Mouse (Mus musculus): ENCODE data around the gene Fnip2.
A peak's percentile ranks its signal among the peaks of the same experiment; 100 is the strongest.
"Not testable (repeated sequence)": the region's sequence is repeated elsewhere in the genome, so short reads cannot be mapped to it uniquely, and the experiment has no call there.

Gene Fnip2

DNA sequence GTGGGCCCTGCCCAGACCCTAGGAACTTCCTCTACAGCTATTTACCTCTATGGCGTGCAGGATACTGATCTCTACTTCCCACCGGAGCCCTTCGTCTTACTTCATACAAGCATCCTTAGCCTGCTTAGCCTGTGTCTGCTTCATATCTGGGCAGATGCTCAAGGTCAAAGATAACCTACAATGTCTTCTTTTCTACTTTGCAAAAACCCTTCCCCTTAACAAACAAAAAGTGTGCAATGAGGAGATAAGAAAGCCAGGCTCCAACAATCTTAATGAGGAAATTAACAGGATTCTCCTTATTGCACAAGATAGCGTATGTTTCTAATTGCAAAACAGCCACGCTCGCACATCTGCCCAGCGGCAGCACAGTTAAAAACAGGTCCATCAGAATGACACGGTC is 89.2 kb downstream of the Fnip2 start:
- no peak for DNase-seq (ENCODE audit: low spot score in 2 of 2)

DNA sequence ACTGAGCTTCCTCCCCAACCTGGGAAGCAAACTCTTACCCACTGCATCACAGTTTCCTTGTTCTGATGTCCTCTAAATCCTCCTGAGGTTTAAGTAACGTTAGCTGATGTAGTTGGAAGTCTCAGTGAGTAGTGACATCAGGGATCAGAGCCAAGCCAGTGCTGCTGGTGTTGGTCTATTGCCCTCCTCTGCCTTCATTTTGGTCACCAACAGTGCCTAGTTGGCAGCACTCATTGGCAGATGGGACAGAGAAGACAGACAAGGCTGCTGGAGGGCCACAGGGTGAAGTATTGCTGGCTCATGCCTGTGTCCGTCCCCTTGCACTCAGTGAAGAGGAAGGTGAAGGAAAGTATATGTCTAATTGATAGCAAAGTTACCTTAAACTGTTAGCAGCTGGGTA is 91.6 kb downstream of the Fnip2 start:
- no peak for DNase-seq (ENCODE audit: low spot score in 2 of 2)

DNA sequence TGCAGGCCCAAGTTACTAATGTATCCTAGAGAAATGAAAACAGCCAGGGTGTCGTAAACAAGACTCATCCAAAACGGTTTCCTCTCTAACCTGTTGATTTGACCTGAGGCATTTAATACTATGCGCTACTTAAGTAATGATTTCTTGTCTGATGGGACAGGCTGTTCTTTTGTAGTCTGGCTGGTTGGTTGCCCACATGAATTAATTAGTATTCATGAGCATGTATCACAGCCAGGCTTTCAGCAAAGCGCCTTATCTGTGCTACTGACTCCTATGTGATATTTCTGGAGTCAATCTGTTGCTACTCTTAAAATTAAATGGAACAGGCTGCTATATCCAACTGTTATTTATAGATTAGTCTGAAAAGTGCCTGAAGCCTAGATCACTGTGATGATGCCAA is 92.7 kb downstream of the Fnip2 start:
- DNase-seq (ENCODE audit: low spot score in 2 of 2) = peak; percentile 44 to 46

DNA sequence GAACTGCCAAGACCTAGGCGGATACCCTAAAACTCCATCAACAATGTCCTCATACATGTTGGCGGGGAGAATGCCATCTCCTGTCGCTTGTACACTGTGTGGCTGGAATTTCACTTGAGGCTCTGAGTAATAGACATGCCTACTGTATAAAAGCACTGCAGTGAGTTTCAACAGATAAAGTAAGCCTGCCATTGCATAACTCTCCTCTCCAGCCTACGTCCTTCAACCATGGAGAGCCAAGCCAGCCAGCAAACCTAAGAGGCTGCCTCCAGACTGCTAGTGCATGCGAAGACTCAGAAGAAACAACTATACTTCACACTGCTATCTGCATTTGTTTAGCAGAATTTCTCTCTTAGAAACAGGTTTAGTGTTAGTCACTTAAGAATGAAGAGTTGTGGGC is 95.2 kb downstream of the Fnip2 start:
- DNase-seq (ENCODE audit: low spot score in 2 of 2) = no peak

DNA sequence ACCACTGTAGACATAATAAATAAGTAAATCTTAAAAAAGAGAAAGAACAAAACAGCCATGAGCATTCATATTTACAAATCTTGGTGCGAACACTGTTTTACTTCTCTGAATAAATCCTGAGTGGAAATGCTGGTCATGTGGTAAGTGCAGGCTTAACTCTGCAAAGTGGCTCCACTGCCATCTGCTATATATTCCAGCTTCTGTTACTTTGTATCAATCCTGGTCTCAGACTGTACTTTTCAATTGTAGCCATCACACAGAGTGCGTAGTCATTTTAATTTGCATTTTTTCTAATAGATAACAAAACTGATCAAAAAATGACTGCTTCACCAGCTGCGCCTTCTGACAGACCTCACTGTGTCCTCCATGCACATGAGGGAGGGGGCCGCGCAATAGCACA is 98.2 kb downstream of the Fnip2 start:
- no peak for DNase-seq (ENCODE audit: low spot score in 2 of 2)

DNA sequence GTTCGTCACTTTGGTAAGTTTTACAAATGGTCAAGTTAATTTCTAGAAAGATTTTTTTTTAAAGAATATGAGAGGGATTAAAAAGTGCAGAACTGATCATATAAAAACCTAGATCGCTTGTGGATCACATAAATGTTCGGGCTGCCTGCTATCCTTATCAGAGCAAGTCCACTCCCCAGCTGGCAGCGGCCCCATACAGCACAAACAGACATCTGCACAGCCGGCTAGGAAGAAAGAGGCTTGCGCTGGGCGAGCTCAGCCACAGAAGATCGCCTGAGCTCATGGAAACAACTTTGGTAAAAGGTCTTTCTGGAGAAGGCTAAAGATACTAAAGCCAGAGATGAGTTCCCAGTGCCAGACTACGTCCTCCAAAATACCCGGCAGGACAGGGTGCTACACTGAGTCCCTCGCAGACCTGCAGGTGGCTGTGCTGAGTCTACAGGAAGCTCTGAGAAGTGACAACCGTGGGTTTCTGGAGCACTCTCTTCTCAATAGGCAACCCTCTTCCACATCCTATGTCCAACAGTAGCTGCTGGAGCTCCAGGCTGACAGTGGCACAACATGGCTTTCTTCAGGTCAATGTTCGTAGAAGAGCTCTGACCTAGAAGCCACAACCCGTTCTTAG is 108.8 kb downstream of the Fnip2 start:
- DNase-seq (ENCODE audit: low spot score in 2 of 2) = no peak

DNA sequence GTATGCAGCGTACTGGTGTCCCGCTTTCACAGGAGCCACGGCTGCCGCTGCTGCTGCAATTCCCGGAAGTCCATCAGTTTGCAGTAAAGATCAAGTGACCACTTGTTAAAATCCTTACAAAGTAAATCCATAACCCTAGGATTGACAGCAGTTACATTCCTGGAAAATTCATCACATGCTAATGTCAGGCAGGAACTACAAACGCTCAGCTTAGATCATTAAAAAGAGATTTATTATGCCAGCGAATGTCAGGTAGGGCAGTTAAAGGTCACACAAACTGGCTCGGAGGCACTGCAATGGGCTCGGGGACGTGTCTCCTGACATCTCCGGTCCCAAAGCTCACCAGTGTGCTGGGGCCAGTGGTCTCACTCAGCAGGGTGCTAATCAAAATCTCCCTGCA is 111.8 kb downstream of the Fnip2 start:
- no peak for DNase-seq (ENCODE audit: low spot score in 2 of 2)

DNA sequence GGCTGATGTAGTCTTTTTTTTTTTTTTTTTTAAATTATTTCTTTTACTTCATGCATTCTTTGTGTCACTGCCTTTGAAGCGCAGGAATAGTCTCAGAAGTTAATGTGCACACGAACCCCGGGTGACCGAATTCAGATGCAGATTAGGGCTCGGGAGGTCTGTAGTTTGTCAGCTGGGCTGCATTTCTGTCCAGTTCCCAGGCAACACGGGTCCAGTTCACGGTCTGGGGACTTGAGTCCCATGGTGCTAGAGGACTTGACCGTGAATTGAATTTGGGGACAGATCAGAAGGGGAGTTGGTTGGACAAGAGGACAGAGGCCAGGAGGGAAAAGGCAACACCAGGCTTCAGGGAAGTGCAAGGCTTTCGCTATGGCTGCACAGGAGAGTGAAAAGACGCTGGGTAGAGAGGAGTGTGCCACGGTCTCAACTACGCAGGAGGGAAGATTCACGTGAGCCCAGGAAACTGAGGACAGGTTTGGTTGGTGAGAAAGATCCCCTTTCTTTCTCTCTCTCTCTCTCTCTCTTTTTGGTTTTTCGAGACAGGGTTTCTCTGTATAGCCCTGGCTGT is 114.8 kb downstream of the Fnip2 start:
- DNase-seq (ENCODE audit: low spot score in 2 of 2) = no peak

DNA sequence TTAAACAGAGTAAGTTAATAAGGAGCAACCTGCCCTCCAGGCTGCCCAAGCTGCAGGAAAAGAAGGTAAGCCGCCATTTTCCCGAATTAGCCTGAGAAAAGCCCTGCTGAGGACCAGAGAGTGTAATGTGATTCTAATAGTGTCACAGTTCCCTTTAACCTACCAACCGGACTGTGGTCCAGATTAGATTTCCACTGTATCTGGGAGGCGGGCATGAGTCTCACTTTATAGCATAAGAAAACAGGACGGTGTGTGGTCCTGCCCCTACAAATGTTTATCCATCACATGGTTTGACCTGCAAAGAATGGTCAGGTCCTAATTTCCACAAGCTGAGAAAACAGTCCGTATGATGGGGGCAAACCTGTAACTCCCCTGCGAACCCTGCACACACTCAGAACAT is 118.2 kb downstream of the Fnip2 start:
- DNase-seq (ENCODE audit: low spot score in 2 of 2) = no peak

DNA sequence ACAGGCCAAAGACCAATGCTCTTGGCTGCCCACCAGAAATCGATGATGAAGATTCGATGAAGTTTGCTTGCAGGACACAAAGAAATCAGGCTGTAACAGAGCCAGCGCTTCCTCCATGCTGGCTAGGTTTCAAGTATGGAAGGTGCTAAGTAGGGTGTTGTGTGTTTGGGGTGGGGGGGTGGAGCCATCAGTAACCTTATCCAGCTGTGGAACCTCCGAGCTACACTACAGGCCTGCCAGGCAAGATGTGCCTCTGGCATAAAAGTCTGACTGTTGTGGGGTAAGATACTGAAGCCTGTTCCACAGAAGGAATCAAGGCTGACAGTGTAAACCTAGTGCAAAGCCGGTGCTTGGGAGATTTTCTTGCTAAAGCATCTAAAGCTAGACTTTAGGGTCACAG is 119.2 kb downstream of the Fnip2 start:
- no peak for DNase-seq (ENCODE audit: low spot score in 2 of 2)

DNA sequence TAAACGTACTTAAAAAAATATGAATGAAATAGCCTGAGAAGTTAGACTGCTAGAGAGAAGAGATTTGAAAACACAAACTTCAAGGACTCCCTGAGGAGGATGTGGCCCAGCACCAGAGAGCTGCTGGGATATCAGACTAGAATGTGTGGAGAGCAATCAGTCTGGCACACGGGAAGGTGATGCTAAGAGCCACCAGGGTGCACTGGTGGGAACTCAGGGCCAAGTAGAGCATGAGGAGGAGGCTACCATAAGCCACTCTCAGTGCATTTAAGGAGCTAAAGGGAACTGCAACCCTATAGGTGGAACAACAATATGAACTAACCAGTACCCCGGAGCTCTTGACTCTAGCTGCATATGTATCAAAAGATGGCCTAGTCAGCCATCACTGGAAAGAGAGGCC is 120.9 kb downstream of the Fnip2 start:
- not testable (repeated sequence) for DNase-seq (ENCODE audit: low spot score in 2 of 2)

DNA sequence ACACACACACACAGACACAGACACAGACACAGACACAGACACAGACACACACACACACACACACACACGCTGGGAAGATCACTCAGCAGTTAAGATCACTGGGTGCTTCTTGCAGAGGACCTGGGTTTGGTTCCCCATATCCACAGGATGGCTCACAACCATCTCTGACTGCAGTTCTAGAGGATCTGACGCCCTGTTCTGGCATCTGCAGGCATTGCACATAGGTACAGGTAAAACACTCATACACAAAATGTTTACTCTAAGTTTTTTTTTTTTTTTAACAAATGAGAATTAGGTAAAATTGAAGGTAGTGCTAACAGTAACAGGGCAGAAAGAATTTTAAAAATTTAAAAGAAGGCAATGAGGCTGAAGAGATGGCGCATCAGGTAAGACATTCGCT is 121.5 kb downstream of the Fnip2 start:
- no peak for DNase-seq (ENCODE audit: low spot score in 2 of 2)

DNA sequence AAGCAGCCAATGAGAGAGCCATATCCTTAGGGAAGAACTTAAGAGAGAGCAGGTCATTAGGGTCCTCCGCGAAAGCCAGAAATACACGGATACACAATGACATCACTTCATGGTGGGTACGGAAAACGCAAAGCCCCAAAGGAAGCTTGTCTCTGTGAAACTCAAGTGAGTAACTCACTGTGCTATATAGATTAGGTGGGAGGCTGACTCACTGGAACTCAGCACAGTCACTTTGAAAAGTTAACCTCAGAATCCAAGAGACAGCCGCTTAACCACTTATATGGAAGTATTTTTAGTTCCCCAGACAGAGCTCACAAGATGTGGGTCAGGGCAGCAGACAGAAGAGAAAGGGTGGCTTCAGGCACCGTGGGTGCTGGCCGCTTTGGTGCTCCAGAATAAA is 122.6 kb downstream of the Fnip2 start:
- no peak for DNase-seq (ENCODE audit: low spot score in 2 of 2)

DNA sequence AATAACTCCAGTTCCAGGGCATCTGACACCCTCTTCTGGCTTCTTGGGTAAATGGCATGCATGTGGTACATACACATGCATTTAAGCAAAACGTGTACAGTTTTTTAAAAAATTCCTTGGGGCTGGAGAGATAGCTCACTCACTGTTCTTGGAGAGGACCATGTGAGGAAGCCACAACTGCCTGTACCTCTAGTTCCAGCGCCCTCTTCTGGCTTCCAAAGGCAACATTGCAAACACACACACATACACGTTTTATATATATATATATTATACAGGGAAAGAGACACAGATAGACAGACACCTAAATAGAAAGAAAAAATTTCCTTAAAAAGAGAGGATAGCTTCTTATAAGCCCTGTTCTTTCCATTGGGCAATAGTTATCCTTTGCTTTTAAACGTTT is 123.7 kb downstream of the Fnip2 start:
- no peak for DNase-seq (ENCODE audit: low spot score in 2 of 2)

DNA sequence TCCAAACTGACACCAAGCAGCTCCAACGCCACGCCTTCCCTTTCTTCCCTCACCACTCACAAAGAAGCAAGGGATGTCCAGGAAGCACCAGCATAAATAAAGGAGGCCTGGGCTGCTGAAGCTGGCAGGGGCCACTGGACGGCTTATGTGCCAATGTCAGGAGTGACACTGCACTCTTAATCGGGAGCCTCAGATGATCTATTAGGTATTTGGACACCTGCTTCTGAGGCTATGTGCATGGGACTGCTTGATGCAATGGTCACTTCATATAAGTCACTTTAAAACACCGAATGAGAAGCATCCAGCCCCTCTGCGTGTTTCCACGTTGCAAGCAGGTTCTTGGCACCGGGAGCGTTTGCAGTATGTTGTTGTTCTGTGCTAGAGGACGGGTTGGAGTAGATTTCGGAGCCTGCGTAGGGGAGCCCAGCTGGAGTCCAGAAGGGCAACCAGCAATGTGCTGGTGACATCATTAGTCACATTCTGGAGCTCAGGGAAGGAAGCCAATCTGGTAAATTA is 126.6 kb downstream of the Fnip2 start:
- no peak for DNase-seq (ENCODE audit: low spot score in 2 of 2)

DNA sequence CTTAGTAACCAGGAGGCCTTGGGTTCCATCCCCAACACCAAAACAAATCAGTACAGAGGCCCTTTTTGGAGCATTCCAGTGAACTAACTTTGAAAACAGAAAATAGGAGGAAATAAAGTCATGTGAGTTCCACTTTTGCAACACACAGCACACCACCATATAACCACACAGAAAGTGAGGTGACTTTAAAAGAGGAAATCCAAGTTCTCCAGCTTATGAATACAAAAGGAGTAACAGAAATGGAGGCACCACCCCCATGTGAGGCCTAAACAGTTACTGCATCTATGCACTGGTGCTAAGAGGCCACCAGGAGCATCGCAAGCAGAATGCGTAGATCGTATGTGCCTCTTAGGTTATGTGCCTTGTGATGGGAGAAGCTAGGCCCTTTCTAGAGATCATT is 129.3 kb downstream of the Fnip2 start:
- DNase-seq (ENCODE audit: low spot score in 2 of 2) = no peak

DNA sequence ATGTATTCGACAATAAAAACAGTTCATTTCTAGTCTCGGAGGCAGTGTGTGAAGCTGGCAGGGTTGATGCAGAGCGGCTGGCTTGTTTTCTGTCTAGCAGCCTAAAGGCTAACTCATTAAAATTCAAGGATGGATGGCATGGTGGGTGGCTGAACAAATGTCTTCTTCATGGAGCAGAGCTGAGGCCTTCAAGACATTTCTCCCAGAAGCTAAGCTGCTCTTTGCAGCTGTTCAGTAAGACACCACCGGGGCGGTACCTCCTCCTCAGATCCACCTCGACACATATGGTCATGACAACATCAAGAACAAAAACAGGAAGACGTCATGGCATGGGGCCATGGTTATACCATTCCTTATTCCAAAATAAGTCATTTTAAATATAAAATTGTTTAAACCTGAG is 131.4 kb downstream of the Fnip2 start:
- no peak for DNase-seq (ENCODE audit: low spot score in 2 of 2)

DNA sequence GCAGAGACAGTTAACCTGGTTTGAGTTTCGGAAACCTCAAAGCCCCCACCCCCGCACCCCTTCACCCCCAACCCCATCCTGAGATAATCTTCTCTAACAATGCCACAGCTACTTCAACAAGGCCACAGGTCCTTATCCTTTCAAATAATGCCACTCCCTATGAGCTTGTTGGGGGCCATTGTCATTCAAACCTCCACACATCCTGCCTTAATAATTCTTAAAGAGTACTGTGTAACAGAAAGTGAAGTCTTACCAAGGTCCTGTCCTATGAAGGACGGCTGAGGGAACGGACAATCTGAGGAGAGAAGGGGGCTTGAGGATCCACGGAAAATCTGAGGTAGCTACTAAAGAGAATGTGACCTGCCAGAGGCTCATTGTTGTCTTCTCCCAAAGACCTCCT is 132.6 kb downstream of the Fnip2 start:
- DNase-seq (ENCODE audit: low spot score in 2 of 2) = no peak

DNA sequence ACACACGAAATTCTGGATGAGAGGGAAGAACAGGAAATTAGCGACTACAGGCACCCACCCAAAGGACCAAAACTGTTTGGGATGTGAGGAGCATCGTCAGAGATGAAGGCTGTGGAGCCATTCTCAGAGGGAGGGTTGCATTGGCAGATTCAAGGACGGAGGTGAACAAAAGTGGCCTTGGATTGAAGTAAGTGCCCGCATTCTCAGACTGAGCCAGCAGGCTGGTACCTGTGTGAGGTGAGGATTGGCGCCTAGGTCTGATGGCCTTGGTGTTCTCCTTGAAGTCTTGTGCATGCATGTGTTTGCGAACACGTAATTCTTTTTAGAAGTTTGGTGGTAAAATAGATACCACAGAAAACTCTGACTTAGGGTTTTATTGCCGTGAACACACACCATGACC is 133.2 kb downstream of the Fnip2 start:
- no peak for DNase-seq (ENCODE audit: low spot score in 2 of 2)

DNA sequence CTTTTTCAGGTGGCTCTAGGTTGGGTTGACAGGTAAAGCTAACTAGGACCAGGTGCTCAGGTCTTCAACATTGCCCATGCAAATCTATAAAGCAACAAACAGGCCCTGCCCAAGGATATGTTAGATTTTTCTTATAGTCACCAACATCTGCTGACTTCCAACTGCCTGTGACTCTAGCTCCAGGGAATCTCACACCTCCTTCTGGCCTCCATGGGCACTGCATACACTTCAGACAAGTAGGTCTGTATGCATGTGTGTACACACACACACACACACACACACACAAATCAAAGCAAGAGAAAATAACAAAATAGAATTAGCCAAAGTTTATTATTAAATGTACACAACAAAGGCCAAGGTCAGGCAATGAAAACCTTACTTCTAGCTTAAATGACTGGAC is 134.0 kb downstream of the Fnip2 start:
- DNase-seq (ENCODE audit: low spot score in 2 of 2) = no peak

DNA sequence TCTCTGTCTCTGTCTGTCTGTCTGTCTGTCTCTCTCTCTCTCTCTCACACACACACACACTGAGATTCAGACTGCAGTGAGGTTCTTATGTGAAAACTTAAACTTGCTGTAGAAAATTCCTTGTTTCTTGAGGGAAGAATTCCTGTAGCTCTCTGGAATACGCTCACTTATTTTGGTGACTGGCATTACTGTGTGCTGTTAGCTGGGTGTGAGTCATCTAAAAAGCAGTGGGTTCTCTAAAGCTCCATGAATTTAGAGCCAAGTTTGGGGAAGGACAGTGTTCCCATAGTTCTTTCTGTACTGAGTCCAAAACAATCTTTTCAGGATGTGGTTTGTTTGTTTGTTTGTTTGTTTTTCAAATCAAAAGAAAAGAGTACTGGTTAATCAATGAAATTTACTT is 142.2 kb downstream of the Fnip2 start:
- DNase-seq (ENCODE audit: low spot score in 2 of 2) = no peak

DNA sequence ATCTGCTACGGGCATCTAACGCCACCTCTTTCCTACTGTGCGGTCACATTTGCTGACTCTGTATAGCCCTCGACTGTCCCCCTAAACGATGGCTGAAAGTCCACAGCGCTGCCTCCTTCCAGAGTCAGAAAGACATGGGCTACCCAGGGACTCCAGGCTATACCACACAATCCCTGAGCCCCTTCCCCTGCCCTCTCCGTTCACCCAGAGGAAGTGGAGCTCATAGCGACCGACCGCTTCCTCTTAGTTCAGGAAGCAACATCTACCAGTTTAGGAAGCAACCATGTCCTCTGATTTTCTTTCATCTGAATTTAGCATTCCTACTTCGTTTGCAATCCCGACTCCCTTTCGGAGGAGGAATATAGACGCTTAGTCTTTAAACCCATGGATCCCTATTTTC is 148.7 kb downstream of the Fnip2 start:
- no peak for DNase-seq (ENCODE audit: low spot score in 2 of 2)

DNA sequence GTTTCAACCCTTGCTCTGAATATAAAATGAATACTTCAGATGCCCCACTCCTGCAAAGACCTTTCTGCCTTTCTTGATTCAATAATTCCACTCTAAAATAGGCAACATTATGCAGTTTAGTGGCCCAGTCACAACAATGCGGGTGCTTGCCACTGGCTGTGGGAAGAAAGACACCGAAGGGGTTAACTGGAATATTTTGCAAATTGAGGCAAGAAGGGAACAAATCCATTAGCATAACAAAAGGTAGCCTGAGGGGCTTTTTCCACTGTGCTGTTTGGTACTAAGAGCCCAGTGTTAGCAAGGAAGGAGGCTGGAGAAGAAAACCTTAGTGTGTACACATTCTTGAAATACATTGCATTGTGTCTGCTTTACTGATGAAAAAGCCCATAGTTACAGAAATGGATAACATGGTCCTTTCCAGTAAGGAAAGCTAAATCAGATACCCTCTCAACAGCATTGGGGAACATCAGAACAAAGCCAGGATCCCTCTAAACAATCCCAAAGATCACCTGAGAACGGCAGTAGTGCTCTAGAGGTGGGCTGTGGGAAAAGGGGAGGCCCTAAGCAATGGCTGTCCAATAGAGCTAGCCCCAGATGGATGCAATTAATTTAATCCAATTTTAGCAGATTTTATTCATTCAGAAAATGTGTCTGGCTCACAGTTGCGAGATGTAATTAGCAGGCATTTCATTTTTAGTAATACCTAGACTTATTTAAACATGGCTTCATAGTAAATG is 150.5 kb downstream of the Fnip2 start:
- no peak for DNase-seq (ENCODE audit: low spot score in 2 of 2)

Measured in heart, adult 9 months (tissue).